ENCODE assay signal across 9 mouse cellular contexts in genomic region chr1:66992764-66993163, GRCm38 (mm10). TPM values are rescaled to one million over a fixed set of nuclear protein-coding genes. Genes with fewer than 3 reads are reported as not detected.
DNase-seq lines count a peak whose midpoint lies in the region; ATAC-seq and TF ChIP-seq lines count a peak whose summit lies in the region.
"Had no signal": no experiment of that assay in that cellular context is flagged by ENCODE, and none has a peak within 500 bp of the region (broad histone marks: within the 10 kb centered on the region; RNA-seq: fewer than 3 reads in every experiment).

No protein-coding gene starts in this region.

- H3K9me3 ChIP-seq in midbrain, embryonic 14.5 days (ENCODE audit: control insufficient read depth, low read length), result no peaks in the 10 kb centered on the region
- no peaks in the 10 kb centered on the region for H3K9me3 ChIP-seq in midbrain, embryonic 10.5 days (replicated peaks)
- H3K9me3 ChIP-seq in embryonic facial prominence, embryonic 14.5 days (ENCODE audit: control insufficient read depth, low read length), result no peaks in the 10 kb centered on the region
- H3K9me3 ChIP-seq: neural tube, embryonic 13.5 days had no signal

- ATAC-seq in midbrain, embryonic 14.5 days (ENCODE audit: low FRiP score, low TSS enrichment), result no peak
- no peak; the same call in 1 of the 2 replicates for ATAC-seq in embryonic facial prominence, embryonic 14.5 days (ENCODE audit: low read depth)

- H3ac ChIP-seq in myocyte (ENCODE audit: control insufficient read depth, insufficient read length), result no peak overlapping the region

- TF ChIP-seq POLR2A in myocyte (IDR thresholded peaks at IDR 0.05; ENCODE audit: insufficient read length, low read depth), result no peak

- H3K27ac ChIP-seq in gastrocnemius, adult 2 months, result peak overlapping the region; percentile 49
- no peak overlapping the region for H3K27ac ChIP-seq in midbrain, embryonic 14.5 days (replicated peaks; ENCODE audit: low read depth, low read length)
- H3K27ac ChIP-seq in midbrain, embryonic 10.5 days (replicated peaks), result no peak overlapping the region
- H3K27ac ChIP-seq in embryonic facial prominence, embryonic 14.5 days (replicated peaks; ENCODE audit: low read depth, low read length), result no peak overlapping the region
- H3K27ac ChIP-seq: neural tube, embryonic 13.5 days had no signal

- no peak for DNase-seq in gastrocnemius, adult 2 months
- no peak for DNase-seq in gastrocnemius, postnatal 25 days
- DNase-seq in midbrain, embryonic 14.5 days, result peak; percentile 69
- no peak for DNase-seq in midbrain, embryonic 10.5 days (ENCODE audit: low spot score)
- DNase-seq in embryonic facial prominence, embryonic 14.5 days (ENCODE audit: low spot score), result peak; percentile 76
- no peak for DNase-seq in ovary, postnatal 36 days (ENCODE audit: low spot score)
- DNase-seq in adrenal gland, adult 8-10 months, result no peak

- no peaks in the 10 kb centered on the region for H3K4me1 ChIP-seq in midbrain, embryonic 14.5 days (ENCODE audit: control insufficient read depth, insufficient read depth, low read length)
- H3K4me1 ChIP-seq in midbrain, embryonic 10.5 days, result no peaks in the 10 kb centered on the region
- H3K4me1 ChIP-seq in embryonic facial prominence, embryonic 14.5 days (ENCODE audit: control insufficient read depth, insufficient read depth, low read length), result no peaks in the 10 kb centered on the region

- H3K27me3 ChIP-seq in midbrain, embryonic 14.5 days (ENCODE audit: control insufficient read depth, insufficient read depth, low read length), result no peaks in the 10 kb centered on the region
- no peaks in the 10 kb centered on the region for H3K27me3 ChIP-seq in midbrain, embryonic 10.5 days (ENCODE audit: low read depth, poor library complexity, severe bottlenecking)
- H3K27me3 ChIP-seq in embryonic facial prominence, embryonic 14.5 days (replicated peaks; ENCODE audit: control insufficient read depth, insufficient read depth, low read length), result no peaks in the 10 kb centered on the region
- no peaks in the 10 kb centered on the region for H3K27me3 ChIP-seq in myocyte (ENCODE audit: control insufficient read depth, insufficient read depth, insufficient read length)
- H3K27me3 ChIP-seq: neural tube, embryonic 13.5 days had no signal

- no peaks in the 10 kb centered on the region for H3K79me2 ChIP-seq in myocyte (ENCODE audit: control insufficient read depth, insufficient read depth)

- no peak overlapping the region for H3K4me3 ChIP-seq in gastrocnemius, adult 2 months
- H3K4me3 ChIP-seq in midbrain, embryonic 14.5 days (replicated peaks; ENCODE audit: low read depth, low read length), result no peak overlapping the region
- no peak overlapping the region for H3K4me3 ChIP-seq in midbrain, embryonic 10.5 days
- H3K4me3 ChIP-seq in embryonic facial prominence, embryonic 14.5 days (ENCODE audit: low read depth, low read length), result no peak overlapping the region
- H3K4me3 ChIP-seq in myocyte, result no peak overlapping the region
- H3K4me3 ChIP-seq: neural tube, embryonic 13.5 days had no signal

- H3K9ac ChIP-seq in midbrain, embryonic 14.5 days (replicated peaks; ENCODE audit: low read length), result no peak overlapping the region
- no peak overlapping the region for H3K9ac ChIP-seq in embryonic facial prominence, embryonic 14.5 days (ENCODE audit: low read depth, low read length)
- H3K9ac ChIP-seq: neural tube, embryonic 13.5 days had no signal

- intact Hi-C loops in gastrocnemius, adult 2 months (cut with DNase I), result loop anchor here (1.0 kb wide), 1 partner anchor 96 kb away; no protein-coding TSS in a partner anchor

- H3K4me2 ChIP-seq in midbrain, embryonic 14.5 days (ENCODE audit: low read length), result no peak overlapping the region
- no peak overlapping the region for H3K4me2 ChIP-seq in embryonic facial prominence, embryonic 14.5 days (ENCODE audit: low read depth, low read length)
- peak overlapping the region; percentile 16 for H3K4me2 ChIP-seq in myocyte (ENCODE audit: low read depth)
- H3K4me2 ChIP-seq: neural tube, embryonic 13.5 days had no signal

- H3K36me3 ChIP-seq in midbrain, embryonic 14.5 days (ENCODE audit: control insufficient read depth, insufficient read depth, low read length), result no peaks in the 10 kb centered on the region
- no peaks in the 10 kb centered on the region for H3K36me3 ChIP-seq in midbrain, embryonic 10.5 days
- H3K36me3 ChIP-seq in embryonic facial prominence, embryonic 14.5 days (ENCODE audit: control insufficient read depth, insufficient read depth, low read length), result no peaks in the 10 kb centered on the region
- H3K36me3 ChIP-seq in myocyte (ENCODE audit: control insufficient read depth, insufficient read depth), result no peaks in the 10 kb centered on the region
- H3K36me3 ChIP-seq: neural tube, embryonic 13.5 days had no signal

- peak; percentile 73 for TF ChIP-seq CTCF in gastrocnemius, adult 2 months (IDR thresholded peaks at IDR 0.05)

TF ChIP-seq in myocyte, 11 proteins besides CTCF, POLR2A, EP300 and RAD21:
- TF ChIP-seq E2F4 (IDR thresholded peaks at IDR 0.05; ENCODE audit: insufficient read depth) (no peak), MAX (IDR thresholded peaks at IDR 0.05; ENCODE audit: low read depth) (no peak), MYOG (IDR thresholded peaks at IDR 0.05; ENCODE audit: control insufficient read depth in 1 of 3, insufficient read depth in 1 of 3, insufficient read length in 2 of 3, low read depth in 2 of 3) (no peak), USF1 (IDR thresholded peaks at IDR 0.05; ENCODE audit: low read depth) (no peak), TCF12 (IDR thresholded peaks at IDR 0.05; ENCODE audit: insufficient read depth, poor library complexity, severe bottlenecking) (no peak), TCF3 (IDR thresholded peaks at IDR 0.05; ENCODE audit: insufficient read length, low read depth) (no peak), SRF (IDR thresholded peaks at IDR 0.05; ENCODE audit: control insufficient read depth, insufficient read length, low read depth) (no peak), POLR2AphosphoS2 (IDR thresholded peaks at IDR 0.05; ENCODE audit: insufficient read length, low read depth) (no peak), MYOD1 (IDR thresholded peaks at IDR 0.05; ENCODE audit: control insufficient read depth in 1 of 3, insufficient read length in 2 of 3, low read depth in 2 of 3) (no peak), REST (IDR thresholded peaks at IDR 0.05; ENCODE audit: insufficient read depth, insufficient read length) (no peak), CEBPB (IDR thresholded peaks at IDR 0.05; ENCODE audit: insufficient read depth, poor library complexity, severe bottlenecking) (no peak)

RNA-seq across cellular contexts. Expression of gene Lancl1, which starts 45.9 kb away (rescaled TPM):
- 10 to 100 TPM; 31.4 to 37.4 TPM for total RNA-seq in gastrocnemius, adult 2 months (2021)
- 10 to 100 TPM; 25.3 to 27.9 TPM for total RNA-seq in gastrocnemius, postnatal 25 days (2021)
- polyA plus RNA-seq in midbrain, embryonic 14.5 days (2014; fragmentation: Nextera tagmentation; extraction: Ambion mirVana), result 171 and 181 TPM in 2 replicates
- 72.8 and 79.9 TPM in 2 replicates for polyA plus RNA-seq in midbrain, embryonic 10.5 days (2016; fragmentation: Nextera tagmentation; extraction: Ambion mirVana)
- 112 and 117 TPM in 2 replicates for polyA plus RNA-seq in embryonic facial prominence, embryonic 14.5 days (2014; fragmentation: Nextera tagmentation; extraction: Ambion mirVana)
- 58.6 TPM for polyA plus RNA-seq in myocyte (2012; fragmentation: generic; extraction: Trizol)
- total RNA-seq in adrenal gland, adult 8-10 months (2022), result 10 to 100 TPM; 49.1 to 63.7 (median 56.7) TPM

RNA-seq across cellular contexts. Expression of gene Myl1, which starts 47.6 kb away (rescaled TPM):
- total RNA-seq in gastrocnemius, adult 2 months (2021), result over 10,000 TPM; 14,696 to 24,668 TPM
- over 10,000 TPM; 28,881 to 29,446 TPM for total RNA-seq in gastrocnemius, postnatal 25 days (2021)
- polyA plus RNA-seq in midbrain, embryonic 14.5 days (2014; fragmentation: Nextera tagmentation; extraction: Ambion mirVana), result 0.30 TPM in 1 of 2 replicates, not detected in the other
- 0.29 and 0.30 TPM in 2 replicates for polyA plus RNA-seq in midbrain, embryonic 10.5 days (2016; fragmentation: Nextera tagmentation; extraction: Ambion mirVana)
- 1,165 and 1,732 TPM in 2 replicates for polyA plus RNA-seq in embryonic facial prominence, embryonic 14.5 days (2014; fragmentation: Nextera tagmentation; extraction: Ambion mirVana)
- polyA plus RNA-seq in myocyte (2012; fragmentation: generic; extraction: Trizol), result 2,129 TPM
- total RNA-seq in adrenal gland, adult 8-10 months (2022), result 10 to 100 TPM in 2 of 4 experiments, 1 to 10 TPM in 2; 4.7 to 20.3 (median 10.3) TPM

Comparison
In these comparisons a context has a peak if more than half of its experiments do, and no peak if none do; other contexts are left out.
1. DNase-seq: peak in midbrain, embryonic 14.5 days (single experiment) and embryonic facial prominence, embryonic 14.5 days (single experiment); none in gastrocnemius, adult 2 months (single experiment), gastrocnemius, postnatal 25 days (single experiment), midbrain, embryonic 10.5 days (single experiment), ovary, postnatal 36 days (single experiment) and adrenal gland, adult 8-10 months (single experiment).
2. RNA of gene Myl1, which starts 47.6 kb away (polyA plus RNA-seq): 2,129 TPM in myocyte (single experiment) and 1,165 to 1,732 TPM in embryonic facial prominence, embryonic 14.5 days; 0.30 TPM in midbrain, embryonic 14.5 days and 0.29 to 0.30 TPM in midbrain, embryonic 10.5 days; every median in the first group is over 100 times any median in the second.